Mouse (Mus musculus): ENCODE measurements around the gene Slc16a1.

Slc16a1 gene

DNA sequence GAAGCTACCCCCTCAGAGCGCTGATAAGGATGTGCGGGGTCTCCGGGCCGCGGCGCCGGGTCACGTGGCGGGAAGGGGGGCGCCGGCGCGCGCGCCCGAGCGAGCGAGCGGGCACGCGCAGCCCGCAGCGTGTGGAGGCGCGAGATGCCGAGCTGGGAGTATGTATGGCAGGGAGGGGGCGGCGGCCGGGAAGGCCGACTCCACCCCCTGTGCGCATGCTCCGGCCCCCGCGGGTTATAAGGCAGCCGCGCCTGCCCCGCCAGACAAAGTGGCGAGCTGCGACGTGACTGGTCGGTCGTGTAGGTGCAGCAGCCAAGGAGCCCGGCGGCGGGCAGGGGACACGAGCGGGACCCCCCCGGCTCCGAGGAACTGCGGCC is at the start of gene Slc16a1:
Slc16a1 (plus strand) TSS at position 266 of the 377 bp plus-strand sequence.
- DNase-seq (ENCODE audit: low read depth, low spot score) = peak; percentile 67

DNA sequence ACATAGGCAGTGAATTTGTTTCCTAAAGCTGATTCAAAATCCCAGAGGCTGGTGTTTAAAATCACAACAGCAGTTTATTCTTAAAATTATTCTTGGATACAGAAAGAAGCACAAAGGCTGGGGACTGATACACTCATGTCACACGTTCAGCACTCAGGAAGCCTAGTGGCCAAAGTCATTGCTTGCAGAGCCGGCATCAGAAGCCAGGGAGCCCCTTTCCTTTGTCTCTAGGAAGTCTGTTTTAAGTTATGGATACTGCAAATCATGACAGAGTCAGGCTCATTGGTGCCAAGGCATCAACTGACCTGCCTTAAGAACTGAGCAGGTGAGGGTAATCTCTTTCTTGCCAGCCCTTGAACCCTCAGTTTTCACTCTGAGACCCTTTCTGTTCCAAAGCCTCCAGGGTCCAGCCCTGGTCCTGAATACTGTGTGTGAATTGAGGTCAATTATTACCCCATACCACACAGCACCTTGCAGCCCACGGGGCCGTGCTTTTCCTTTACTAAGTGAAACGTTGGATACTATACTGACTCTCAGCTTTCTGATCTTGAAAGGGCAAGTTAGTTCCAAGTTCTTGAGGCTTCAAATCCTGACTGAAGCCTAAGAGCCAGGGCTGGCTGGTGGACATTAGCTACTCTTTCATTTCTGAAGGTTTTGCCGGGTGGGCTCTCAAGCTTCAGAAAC is 41.9 kb upstream of the Slc16a1 start:
- DNase-seq (ENCODE audit: low read depth, low spot score) = no peak

DNA sequence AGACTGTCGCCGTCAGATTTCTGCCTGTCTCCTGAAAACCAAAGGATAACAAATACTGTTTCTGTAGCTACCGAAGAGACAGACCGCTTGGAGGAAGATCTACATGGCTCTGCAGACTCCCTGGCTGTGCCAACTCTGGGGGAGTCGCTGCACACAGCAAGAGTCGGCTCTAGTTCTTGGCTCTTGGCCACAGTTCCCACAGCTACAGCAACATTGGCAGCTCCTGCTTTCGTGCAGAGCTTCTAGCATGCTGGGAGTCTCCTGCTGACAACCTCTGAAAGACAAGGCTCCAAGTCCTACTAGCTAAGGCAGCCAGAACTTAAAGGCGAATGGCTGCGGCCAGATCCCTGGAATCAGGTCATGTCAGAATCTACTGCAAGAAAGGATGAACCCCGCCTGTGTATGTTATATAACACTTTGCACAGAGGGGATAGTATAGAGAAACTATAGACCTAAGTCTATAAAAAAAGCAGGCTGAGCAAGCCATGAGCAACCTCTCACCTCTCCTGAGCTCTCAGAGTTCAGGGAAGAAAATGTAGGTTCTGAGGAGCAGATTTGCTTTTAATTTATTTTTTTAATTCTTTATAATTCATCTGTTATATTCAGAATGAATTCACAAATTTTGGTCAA is 41.2 kb upstream of the Slc16a1 start:
- DNase-seq (ENCODE audit: low read depth, low spot score) = no peak

DNA sequence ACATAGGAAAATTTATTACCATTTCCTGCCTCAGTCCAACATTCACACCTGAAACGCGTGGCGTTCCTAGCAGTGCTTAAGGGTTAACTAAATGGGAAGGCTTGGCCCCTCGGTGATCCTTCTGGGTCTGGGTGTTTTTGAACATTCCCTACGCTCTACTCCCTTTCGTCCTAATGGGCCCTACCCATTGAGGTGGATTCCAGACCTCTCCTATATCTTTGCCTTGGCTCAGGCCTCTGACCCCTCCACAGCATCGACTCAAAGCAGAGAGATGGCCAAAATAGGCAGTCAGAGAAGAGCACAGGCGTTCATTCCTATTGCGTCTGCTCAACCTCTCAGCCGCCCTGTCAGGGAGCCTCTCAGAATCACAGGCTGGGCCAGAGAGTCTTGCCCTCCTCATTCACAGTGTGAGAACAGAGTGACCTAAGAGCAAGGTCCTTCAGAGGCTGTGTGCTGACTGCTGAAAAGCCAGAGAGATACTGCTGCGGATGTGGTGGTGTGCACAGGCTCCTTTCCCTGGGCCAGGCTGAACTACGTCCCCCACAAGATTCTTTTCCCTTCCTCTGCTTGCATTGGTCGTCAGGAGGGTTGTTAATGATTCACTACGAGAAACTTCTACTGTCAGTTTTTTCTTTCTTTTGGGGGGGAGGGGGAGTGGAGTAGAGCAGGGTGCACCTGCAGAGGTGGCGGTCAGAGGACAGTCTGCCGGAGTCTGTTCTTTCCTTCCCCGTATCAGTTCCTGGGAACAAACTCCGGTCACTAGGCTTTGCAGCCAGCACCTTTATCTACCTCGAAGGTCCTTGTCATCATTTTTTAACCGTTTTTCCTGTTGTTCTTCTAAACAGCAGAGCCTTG is 38.9 kb upstream of the Slc16a1 start:
- no peak for DNase-seq (ENCODE audit: low read depth, low spot score)

DNA sequence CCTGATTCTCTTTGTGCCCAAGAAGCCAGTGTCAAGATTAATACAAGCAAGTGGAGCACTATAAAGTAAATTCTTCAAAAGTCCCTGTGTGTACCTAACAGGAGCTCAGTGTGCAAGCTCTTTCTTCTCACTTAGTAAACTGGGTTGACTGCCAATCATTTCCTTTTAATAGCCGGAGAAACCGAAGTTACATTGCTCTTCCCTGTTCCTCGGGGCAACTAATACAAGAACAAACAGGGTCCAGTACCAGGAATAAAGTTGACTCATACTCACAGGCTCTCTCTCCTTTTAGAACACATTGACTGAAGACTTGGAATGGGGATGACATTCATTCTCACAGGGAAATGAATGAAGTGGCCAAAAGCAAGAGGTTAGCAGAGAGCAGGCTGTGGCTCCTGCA is 37.8 kb upstream of the Slc16a1 start:
- DNase-seq (ENCODE audit: low read depth, low spot score) = no peak

DNA sequence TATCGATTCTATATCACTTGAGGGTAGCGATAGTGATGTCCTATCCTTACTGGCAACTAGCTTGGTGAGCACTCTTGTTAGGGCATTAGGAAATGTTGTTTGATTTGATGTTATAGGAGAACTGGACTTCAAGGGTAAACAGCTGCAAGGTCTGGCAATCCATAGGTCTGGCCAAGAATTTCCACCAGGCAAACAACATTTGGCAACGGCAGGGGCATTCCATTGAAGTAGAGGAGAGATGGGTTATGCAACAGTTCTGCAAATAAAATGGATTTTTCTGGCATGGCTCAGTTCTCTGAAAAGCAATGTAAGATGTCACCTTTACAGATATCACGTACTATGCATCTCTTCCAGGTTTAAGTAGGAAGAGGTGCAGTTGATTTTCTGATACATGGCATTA is 36.8 kb upstream of the Slc16a1 start:
- no peak for DNase-seq (ENCODE audit: low read depth, low spot score)

DNA sequence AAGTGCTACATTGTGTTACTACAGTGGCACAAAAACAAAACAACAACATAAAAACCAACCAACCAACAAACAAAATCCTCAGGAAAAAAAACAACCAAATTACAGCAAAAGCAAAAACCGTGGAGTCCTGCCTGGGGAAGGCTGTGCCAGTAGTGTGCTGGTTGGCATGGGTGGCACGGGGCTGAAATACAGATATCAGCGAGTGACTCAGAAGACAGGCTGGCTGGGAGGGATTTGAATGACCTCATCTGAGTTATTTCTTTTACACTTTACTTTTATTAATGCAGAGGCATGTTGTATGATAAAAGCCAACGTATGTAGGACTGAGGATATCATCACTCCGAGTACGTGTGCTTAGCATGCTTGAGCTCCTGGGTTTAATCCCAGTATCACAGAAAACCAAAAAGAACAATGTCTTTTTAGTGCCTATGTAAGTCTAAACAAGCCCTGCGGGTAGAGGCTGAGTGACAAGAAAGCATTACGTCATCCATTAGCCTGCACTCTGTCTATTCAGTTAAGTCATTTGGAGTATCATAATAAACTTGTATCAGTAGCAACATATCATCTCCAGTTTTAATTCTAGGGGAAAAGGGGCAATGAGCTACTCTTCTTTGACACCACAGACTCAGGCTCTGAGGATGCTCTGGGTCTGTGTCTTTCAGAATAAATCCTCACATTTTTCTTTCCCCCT is 28.6 kb upstream of the Slc16a1 start:
- no peak for DNase-seq (ENCODE audit: low read depth, low spot score)

DNA sequence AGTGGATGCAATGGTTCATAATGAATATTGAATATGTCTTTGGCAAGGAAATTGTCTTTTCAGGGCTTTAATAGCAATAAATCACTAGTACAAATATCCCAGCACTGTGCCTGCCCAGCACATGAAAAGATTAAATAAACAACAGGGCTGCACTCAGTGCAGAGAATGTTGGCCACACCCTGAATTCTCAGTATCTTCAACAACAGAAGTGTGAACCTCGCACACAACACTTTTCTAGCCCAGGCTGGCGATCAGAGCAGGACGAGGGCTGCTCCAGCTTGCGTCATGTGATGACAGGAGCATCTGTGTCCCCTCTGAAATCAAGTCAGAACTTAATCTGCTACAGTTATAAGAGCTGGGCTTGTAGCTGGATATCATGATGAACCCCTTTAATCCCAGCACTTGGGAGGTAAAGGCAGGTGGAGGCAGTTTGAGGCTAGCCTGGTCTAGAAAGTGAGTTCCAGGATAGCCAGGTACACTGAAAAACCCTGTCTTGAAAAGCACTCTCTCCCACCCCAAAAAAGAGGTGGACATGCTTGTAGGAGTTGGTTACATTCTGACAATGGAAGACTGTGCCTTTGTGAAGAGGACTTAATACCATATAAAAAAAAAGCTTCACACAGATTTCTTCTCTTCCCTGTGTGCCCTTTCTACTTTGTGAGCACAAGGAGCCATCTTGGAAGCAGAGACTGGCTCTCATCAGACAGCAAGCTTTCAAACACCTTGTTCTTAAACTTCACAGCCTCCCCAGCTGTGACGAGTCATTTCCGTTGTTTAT is 27.8 kb upstream of the Slc16a1 start:
- DNase-seq (ENCODE audit: low read depth, low spot score) = no peak

DNA sequence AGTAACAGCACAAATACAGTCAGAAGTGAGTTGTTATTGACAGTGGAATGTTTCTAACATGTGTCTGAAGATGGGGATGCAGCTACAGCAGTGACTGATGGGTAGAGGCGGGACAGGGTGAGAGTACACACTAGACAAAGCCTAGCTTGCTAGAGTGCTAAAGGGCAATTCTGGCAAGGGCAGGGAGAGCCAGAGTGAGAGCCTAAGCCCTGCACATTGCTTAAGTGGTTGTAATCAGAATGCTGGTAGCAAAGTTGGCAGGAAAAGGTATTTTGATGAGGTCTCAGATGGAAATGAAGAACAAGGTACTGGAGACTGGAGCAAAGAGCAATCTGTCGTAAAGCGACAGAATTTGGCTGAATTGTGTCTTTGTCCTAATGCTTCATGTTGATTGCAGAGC is 26.5 kb upstream of the Slc16a1 start:
- no peak for DNase-seq (ENCODE audit: low read depth, low spot score)

DNA sequence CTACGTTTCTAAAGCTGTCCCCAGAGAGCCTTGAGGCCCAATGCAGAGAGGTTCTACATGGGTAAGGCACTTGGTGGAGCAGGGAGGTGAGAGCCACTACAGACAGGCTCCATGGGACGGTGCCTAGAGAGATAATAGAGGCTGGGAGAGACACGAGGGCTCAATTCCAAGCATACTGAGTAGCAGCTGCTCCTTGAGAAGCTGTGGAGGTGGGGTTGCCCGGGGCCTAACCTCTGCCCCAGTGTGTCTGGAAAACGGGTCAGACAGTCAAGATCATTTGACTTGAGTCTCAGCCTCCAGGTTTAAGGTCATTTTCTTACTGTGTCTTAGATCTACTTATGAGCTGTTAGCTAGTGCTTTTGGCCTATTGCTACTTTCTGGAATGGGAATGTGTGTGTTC is 25.4 kb upstream of the Slc16a1 start:
- no peak for DNase-seq (ENCODE audit: low read depth, low spot score)

DNA sequence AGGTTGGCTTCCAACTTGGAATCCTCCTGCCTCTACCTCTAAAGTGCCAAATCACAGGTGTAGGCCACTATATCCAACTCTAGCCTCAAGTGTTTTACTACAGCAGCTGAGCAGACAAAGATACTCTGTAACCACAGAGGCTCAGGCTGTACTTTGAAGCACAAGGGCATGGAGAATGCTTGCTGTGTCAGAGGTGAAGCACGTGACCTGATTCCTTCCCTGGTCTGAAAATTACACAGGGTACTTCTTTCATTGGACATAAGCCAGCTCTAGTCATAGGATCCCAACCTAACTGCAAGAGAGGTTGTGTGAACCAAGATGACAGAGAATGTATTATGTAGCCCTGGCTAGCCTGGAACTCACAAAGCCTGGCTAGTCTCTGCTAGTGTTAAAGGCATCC is 24.4 kb upstream of the Slc16a1 start:
- no peak for DNase-seq (ENCODE audit: low read depth, low spot score)

DNA sequence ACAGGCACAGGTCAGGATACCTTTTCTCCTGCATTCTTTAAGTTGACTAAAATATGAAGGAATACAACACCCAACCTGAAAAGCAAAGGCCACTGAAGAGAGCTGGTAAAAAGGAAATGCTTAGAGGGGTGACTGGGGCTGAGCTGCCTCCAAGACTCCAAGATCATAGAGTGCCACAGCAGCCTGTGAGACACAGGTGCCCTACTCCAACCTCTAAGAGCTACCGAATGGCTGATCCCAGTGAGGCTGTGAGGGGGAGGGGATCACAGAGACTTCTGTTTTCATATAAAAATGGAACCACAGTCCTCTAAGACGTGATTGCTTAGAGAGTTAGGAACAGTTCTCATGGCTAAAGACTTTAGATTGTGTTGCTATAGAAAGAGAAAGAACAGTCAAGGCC is 23.3 kb upstream of the Slc16a1 start:
- DNase-seq (ENCODE audit: low read depth, low spot score) = no peak

DNA sequence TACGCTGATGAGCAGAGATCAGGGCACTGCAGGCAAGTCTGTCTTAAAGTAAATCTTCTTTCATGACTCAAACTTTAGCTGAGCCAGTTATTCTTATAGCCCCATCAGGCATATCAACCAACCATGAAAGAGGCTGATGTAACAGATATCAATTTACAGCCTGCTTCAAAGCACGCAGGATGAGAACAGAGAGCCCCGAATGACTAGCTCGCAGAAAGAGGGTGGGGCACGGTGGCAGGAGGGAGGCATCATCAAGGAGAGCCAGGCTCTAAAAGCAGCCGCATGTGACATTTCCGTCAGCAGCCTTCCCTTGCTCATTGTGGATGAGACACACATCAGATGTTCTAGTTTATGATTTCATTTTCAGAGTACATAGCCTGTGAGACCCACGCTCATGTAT is 22.3 kb upstream of the Slc16a1 start:
- DNase-seq (ENCODE audit: low read depth, low spot score) = no peak

DNA sequence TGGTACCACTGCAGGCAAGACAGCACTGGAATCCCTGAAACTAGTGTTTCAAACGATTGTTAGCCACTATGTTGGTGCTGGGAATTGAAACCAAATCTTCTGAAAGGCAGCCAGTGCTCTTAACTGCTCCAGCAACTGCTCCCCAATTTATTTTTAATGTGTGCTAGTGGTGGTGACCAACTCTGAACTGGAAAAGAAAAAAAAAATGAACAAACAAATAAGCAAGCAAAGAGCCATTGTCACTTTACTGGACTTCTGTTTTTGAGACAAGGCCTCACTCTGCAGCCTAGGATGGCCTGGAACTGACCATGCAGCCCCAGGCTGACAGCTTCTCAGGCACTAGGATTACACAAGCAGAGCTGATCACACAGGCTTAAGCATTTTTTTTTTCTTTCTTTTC is 16.6 kb upstream of the Slc16a1 start:
- no peak for DNase-seq (ENCODE audit: low read depth, low spot score)

DNA sequence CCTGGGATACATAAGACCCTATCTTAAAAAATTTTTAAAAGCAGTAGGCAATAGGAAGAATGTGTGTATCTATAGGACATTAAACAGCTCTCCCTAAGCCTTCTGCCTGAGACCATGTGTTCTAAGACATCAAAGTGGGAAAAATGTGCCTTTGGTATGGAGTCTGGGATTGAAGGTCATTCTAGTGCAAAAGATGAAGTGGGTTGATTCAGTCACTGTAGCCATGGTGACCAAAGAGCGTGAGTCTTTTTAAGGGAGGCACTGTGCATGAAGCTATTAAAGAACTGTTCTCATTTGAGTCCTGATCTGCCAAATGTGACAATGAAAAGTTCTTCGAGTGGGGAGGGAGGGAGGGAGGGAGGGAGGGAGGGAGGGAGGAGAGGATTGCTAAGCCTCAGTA is 8.7 kb upstream of the Slc16a1 start:
- DNase-seq (ENCODE audit: low read depth, low spot score) = no peak

DNA sequence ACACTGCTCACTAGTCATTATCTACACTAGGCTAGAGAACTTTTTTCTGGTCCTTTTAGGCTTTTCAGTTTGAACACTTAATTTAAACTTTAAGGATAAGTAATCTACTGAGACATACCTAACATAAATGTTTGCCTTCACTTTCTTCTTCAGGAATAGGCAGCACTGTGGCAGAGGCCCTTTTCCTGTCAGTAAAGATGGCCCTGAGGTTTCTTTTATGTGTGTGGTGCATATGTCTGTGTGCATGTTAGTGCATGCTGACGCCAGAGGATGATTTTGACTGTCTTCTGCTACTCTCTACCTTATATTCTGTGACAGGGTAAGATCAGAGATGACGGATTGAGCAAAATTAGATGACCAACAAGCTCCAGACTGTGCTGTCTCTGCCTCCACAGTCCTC is 7.5 kb upstream of the Slc16a1 start:
- DNase-seq (ENCODE audit: low read depth, low spot score) = no peak

DNA sequence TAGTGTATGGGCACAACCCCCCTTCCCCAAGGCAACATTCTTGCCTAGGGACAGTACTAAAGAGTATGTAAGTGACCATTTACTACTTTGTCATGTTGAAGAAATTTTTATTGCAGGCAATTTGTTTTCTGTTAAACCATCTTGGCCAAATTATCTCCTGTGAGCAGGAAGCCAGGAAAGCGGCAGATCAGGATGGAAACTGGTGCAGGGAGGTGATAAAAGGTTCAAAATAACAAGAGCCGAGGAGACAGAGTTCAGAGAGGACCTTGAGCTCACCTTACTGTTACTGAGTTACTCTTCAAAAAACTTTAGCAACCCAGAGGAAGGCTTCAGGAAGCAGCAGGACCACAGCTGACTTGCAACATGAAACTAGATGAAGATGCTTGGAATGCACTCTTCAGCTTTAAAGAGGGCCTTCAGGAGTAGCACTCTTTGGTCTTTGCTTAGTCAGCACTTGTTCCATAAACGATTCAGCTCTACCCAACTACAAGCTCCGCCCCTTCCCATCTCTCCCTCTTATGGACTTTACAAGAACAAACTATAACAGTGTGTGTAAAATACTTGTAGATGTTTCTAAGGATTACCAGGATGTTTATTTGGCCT is 5.8 kb upstream of the Slc16a1 start:
- DNase-seq (ENCODE audit: low read depth, low spot score) = no peak

DNA sequence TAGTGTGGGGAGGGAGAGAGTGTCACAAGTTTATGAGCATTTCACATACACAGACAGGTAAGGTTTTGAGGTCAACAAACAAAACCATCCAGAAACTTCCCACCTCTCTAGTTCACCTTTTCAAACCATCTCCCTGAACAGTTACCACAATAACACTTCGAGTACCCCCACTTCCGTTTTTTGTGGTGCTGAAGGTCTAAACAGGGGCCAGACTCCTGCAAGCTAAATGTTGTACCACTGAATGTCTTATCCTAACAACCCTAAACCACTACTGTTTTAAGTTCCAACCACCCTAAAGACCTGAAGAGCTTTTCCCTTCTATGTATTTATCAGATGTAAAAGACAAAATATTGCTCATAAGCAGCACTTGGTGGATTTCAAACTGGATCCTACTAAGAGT is 2.0 kb upstream of the Slc16a1 start:
- no peak for DNase-seq (ENCODE audit: low read depth, low spot score)

DNA sequence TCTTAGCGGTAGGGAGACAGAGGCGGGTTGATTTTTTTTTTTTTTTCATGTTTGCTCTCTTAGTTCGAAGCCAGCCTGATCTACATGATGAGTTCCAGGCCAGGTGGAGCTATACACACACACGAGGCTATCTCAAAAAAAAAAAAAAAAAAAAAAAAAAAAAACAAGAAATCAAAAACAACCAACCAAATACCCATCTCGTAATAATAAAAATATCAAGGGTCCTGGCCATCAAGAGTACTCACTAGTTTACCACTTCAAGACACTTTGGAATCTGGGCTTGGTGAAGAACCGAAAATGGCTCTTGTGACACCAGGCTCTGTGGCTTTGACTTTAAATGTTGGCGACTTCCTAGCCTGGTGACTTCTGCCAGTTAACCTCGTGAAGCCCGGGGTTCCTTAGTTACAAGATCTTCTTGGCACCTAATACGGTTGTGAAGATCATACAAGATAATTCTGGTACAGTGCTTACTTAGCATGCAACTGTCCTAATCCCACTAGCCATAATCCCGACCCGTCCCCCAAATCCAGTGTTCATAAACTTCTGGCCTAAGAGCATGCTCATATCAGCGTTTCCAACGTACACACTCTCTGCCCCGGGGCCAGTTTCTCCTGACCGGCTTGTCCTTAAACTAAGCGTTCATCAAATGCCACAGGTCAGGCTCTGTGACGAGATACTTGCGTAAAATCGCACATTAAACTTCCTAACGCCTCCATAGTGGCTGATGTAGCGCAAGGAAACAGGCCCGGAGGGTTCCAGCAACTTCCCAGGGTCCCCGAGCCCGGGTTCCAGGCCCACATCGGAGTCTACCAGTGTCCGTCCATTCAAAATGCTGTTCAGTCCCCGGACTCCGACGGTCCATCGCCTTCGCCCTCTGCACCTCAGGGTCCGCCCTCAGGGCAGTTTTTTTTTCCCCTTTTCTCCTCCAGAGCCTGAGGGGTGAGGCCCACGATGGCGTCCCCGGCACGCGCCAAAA is 753 bp upstream of the Slc16a1 start:
- peak; percentile 4 for DNase-seq (ENCODE audit: low read depth, low spot score)
